Mouse (Mus musculus) erythroblast, embryonic 14.5 days (primary cell): ENCODE data around the gene Dhrs13.

ENCODE experiments used
- GATA1 ChIP-seq: IDR thresholded peaks from 2 replicates; pipeline ENCODE4 v1.6.1; 2012; ENCODE audit warnings: low read length, inconsistent platforms, mixed read lengths
- TAL1 ChIP-seq: IDR thresholded peaks from 3 replicates; pipeline ENCODE4 v1.6.1; 2012; ENCODE audit warnings: low read length, inconsistent platforms, mixed read lengths

DNA sequence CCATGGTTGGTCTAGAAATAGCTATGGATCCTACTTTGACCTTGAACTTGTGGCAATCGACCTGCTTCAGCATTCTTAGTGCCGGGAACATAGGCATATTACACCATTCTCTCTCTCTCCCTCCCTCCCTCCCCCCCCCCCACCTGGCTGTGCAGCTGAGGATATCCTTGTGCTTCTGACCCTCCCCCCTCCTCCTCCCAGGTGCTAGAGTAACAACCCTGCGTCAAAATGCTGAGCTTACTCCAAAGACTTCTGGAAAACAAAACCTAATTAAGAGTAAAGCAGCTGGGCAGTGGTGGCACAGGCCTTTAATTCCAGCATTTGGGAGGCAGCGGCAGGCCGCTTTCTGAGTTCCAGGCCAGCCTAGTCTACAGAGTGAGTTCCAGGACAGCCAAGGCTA, 37.0 kb downstream of the Dhrs13 start:
- TF ChIP-seq GATA1 (no peak), TAL1 (no peak)
